Mouse (Mus musculus): ENCODE measurements around the gene Ctps2.

The Ctps2 gene

GRCm38 (mm10) chrX:162986876-162987495 is 85.9 kb downstream of the Ctps2 start:
- DNase-seq: no peak

- DNase-seq: no peak
These were observed 90.4 kb downstream of the Ctps2 start for GRCm38 (mm10) chrX:162991396-162991795.

GRCm38 (mm10) chrX:162992121-162992520 is 91.1 kb downstream of the Ctps2 start:
- DNase-seq: no peak

DNA sequence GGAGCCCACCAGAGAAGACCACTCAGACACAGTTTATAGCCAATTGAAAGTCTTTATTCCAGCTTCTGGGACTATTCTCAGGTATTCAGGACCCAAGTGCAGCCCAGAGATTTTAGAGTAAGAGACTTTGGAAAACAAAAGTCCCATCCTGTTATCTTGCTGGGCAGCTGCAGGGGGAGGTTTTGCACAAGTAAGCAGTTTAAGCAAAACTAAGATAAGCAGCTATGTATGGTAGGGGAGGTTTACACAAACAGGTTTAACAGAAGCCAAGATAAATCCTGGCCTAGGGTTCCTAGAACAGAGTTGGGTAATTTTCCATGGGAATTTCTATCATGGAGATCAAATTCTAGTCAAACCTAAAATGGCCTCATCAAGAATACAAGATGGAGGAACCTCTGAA is 126.8 kb downstream of the Ctps2 start:
- no peak for DNase-seq

DNA sequence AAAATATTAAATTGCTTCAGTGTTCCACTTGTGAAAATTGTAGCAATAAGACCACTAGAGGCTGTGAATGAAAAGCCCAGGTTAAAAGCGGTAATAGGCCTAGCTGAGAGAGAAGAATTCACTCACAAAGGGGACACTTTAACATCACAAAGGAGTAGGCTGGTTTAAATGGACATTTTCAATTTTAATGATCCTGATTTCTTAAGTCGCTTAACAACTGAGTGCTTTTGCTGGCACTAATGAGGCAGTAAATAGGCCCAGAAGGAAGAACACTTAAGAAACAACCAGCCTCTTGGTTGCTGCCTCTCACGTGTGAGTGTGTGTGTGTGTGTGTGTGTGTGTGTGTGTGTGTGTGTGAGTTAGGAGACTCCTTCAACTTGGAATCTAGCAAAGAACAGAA is 137.7 kb downstream of the Ctps2 start:
- no peak for DNase-seq

DNA sequence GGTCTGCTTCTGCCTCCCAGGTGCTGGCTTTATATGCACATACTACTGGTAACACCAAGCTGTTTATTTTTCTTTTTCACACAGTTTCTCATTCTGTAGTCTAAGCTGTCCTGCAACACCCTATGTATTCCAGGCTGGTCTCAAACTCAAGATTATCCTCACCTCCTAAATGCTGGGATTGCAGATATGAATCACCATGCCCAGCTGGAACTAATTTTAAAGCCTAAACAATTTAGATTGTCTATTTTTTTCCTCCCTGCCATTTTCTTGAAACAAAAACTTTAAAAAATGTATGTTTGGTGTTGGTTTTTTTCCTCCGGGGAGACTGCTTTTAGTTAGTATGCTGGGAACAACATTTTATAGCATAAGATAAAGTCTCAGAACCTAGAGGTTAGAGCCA is 141.7 kb downstream of the Ctps2 start:
- DNase-seq: no peak

- no peak for DNase-seq
These were observed 162.9 kb downstream of the Ctps2 start for GRCm38 (mm10) chrX:163063936-163064335.
